Mouse (Mus musculus): ENCODE data around the gene Ccr1l1. TPM values are rescaled to one million over a fixed set of nuclear protein-coding genes. Genes with fewer than 3 reads are reported as not detected.

Ccr1l1 gene
- polyA plus RNA-seq, 1 experiment: 0.41 TPM

DNA sequence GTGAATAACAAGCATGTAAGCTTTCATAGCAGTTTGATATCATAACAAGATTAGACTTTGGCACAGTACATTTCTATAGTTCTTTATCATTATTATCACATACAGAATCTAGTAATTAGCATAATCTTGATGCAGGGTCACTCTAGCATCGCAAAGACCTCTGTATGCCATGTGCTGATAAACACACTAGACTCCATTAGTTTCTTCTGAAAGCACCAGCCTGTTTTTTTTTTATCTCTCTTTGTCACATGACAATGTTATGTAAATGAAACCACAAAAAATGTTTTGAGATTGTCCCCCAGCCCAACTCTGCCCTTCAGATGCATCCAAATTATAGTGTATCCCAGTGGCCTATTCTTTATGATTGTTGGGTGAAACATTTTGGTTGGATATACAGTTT lies 30.4 kb downstream of the Ccr1l1 start:
- DNase-seq (ENCODE audit: low read depth in 1 of 2, low spot score in 2 of 2): no peak
- WGBS: 73% methylated on average over 1 of the region's 1 CpGs

DNA sequence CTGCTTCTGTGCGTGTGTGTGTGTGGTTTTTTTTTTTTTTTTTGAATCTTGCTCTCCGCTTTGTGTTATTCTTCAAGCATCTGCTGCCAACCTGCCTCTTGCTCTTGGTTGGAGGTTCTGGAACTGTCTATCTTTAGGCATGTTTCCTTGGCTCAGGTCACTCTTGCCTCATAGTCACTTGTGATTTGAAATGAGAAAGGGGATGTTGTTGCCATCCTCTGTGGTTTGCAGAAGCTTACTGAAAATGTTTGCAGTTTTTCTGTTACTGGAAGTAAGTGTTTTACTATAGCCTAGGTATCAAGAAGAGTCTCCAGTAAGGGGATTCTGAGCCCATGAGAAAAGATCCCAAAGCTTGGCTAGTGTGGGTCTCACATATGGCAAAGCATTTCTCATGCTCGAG lies 36.2 kb downstream of the Ccr1l1 start:
- no peak for DNase-seq (ENCODE audit: low read depth in 1 of 2, low spot score in 2 of 2)
- Histone ChIP-seq H3K4me3 (ENCODE audit: extremely low read depth, insufficient read depth, insufficient read length) (no peak overlapping the region), H3K27ac (ENCODE audit: insufficient read depth, low read length) (peak overlapping the region; percentile 6; the same call in 1 of the 2 replicates), H3K4me1 (ENCODE audit: control insufficient read depth, insufficient read depth, insufficient read length) (peaks cover 10% of the 10 kb centered on the region; the same call in 1 of the 2 replicates), H3K36me3 (ENCODE audit: control insufficient read depth, insufficient read depth, low read length) (no peaks in the 10 kb centered on the region), H3K27me3 (ENCODE audit: control insufficient read depth, insufficient read depth, low read length) (no peaks in the 10 kb centered on the region)
- 59% methylated on average over 3 of the region's 3 CpGs for WGBS
- TF ChIP-seq POLR2A (IDR thresholded peaks at IDR 0.05; ENCODE audit: low read depth, low read length) (no peak), CTCF (IDR thresholded peaks at IDR 0.05; ENCODE audit: extremely low read depth, insufficient read depth, insufficient read length, insufficient replicate concordance) (no peak)

More for the DNA sequence above, 30.4 kb downstream of the Ccr1l1 start:
- no peaks in the 10 kb centered on the region for H3K36me3 ChIP-seq (ENCODE audit: control insufficient read depth, insufficient read depth, low read length)
- peaks cover 20% of the 10 kb centered on the region for H3K4me1 ChIP-seq (ENCODE audit: control insufficient read depth, insufficient read depth, insufficient read length)
- no peak for TF ChIP-seq CTCF (IDR thresholded peaks at IDR 0.05; ENCODE audit: extremely low read depth, insufficient read depth, insufficient read length, insufficient replicate concordance)
- TF ChIP-seq POLR2A (IDR thresholded peaks at IDR 0.05; ENCODE audit: low read depth, low read length): no peak
- H3K27me3 ChIP-seq (ENCODE audit: control insufficient read depth, insufficient read depth, low read length): no peaks in the 10 kb centered on the region
- H3K27ac ChIP-seq (ENCODE audit: insufficient read depth, low read length): no peak overlapping the region
- no peak overlapping the region for H3K4me3 ChIP-seq (ENCODE audit: extremely low read depth, insufficient read depth, insufficient read length)

DNA sequence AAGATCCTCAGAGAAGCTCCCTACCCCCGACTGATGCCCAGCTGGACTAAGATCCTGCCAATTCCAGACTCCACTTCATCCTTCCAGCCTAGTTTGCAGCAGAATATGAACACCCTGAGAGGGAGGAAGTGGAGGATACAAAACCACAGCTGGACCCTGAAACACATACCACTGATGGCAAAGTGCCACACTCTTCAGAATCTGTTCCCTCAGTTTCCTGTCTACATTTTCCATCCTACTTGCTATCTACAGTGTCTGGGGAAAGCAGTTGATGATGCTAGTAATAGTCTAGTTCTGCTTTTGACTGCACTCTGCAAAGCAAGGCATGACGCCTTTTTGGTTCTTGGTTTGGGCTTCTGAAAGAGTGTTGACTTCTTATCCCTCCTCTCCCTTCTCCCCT lies 36.9 kb downstream of the Ccr1l1 start:
- WGBS: 20% methylated on average over 2 of the region's 2 CpGs
- no peak for TF ChIP-seq POLR2A (IDR thresholded peaks at IDR 0.05; ENCODE audit: low read depth, low read length)
- no peak for TF ChIP-seq CTCF (IDR thresholded peaks at IDR 0.05; ENCODE audit: extremely low read depth, insufficient read depth, insufficient read length, insufficient replicate concordance)
- DNase-seq (ENCODE audit: low read depth in 1 of 2, low spot score in 2 of 2): no peak

DNA sequence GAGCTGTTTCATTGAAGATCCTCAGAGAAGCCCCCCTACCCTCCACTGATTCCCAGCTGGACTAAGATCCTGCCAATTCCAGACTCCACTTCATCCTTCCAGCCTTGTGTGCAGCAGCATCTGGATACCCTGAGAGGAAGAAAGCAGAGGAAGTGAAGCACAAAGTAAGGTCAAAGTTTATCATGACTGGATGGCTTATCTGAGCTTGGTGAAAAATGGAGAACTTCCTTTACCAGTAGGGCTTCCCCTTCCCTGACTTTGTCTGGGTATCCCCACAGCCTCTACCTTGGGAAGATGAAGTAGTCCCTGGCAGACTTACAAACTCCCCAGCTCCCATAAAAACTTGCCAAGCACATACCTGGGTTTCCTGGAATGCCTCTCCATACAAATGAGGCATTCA lies 37.6 kb downstream of the Ccr1l1 start:
- H3K36me3 ChIP-seq (ENCODE audit: control insufficient read depth, insufficient read depth, low read length): no peaks in the 10 kb centered on the region
- no peak for DNase-seq (ENCODE audit: low read depth in 1 of 2, low spot score in 2 of 2)
- no peak for TF ChIP-seq CTCF (IDR thresholded peaks at IDR 0.05; ENCODE audit: extremely low read depth, insufficient read depth, insufficient read length, insufficient replicate concordance)
- no peak for TF ChIP-seq POLR2A (IDR thresholded peaks at IDR 0.05; ENCODE audit: low read depth, low read length)
- H3K4me1 ChIP-seq (ENCODE audit: control insufficient read depth, insufficient read depth, insufficient read length): peaks cover 10% of the 10 kb centered on the region; the same call in 1 of the 2 replicates
- peak overlapping the region; percentile 69; the same call in 1 of the 2 replicates for H3K27ac ChIP-seq (ENCODE audit: insufficient read depth, low read length)
- no peak overlapping the region for H3K4me3 ChIP-seq (ENCODE audit: extremely low read depth, insufficient read depth, insufficient read length)
- H3K27me3 ChIP-seq (ENCODE audit: control insufficient read depth, insufficient read depth, low read length): no peaks in the 10 kb centered on the region

More for the DNA sequence above, 36.9 kb downstream of the Ccr1l1 start:
- H3K4me3 ChIP-seq (ENCODE audit: extremely low read depth, insufficient read depth, insufficient read length): no peak overlapping the region
- H3K36me3 ChIP-seq (ENCODE audit: control insufficient read depth, insufficient read depth, low read length): no peaks in the 10 kb centered on the region
- peaks cover 10% of the 10 kb centered on the region; the same call in 1 of the 2 replicates for H3K4me1 ChIP-seq (ENCODE audit: control insufficient read depth, insufficient read depth, insufficient read length)
- H3K27me3 ChIP-seq (ENCODE audit: control insufficient read depth, insufficient read depth, low read length): no peaks in the 10 kb centered on the region
- peak overlapping the region; percentile 50 for H3K27ac ChIP-seq (ENCODE audit: insufficient read depth, low read length)

DNA sequence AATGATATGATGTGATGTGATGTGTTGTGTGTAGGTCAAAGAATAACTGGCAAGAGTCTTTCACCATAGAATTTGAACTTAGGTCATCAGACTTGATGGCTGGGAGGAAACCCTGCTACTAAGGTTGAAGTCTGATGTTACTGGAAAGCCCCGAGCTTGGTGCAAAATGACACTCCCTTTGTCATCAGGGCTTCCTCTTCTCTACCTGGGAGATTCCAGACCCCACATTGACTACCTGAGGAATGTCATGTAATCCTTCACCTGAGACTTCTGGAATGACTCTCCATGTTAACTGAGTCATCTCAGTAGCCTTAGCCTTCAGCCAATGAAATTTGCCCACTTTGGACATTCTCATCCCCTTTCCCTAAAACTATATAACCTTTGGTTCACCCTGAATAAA lies 38.0 kb downstream of the Ccr1l1 start:
- 70% methylated on average over 1 of the region's 1 CpGs for WGBS
- no peak for DNase-seq (ENCODE audit: low read depth in 1 of 2, low spot score in 2 of 2)
- TF ChIP-seq CTCF (IDR thresholded peaks at IDR 0.05; ENCODE audit: extremely low read depth, insufficient read depth, insufficient read length, insufficient replicate concordance) (no peak), POLR2A (IDR thresholded peaks at IDR 0.05; ENCODE audit: low read depth, low read length) (no peak)
- Histone ChIP-seq H3K4me3 (ENCODE audit: extremely low read depth, insufficient read depth, insufficient read length) (no peak overlapping the region), H3K4me1 (ENCODE audit: control insufficient read depth, insufficient read depth, insufficient read length) (peaks cover 10% of the 10 kb centered on the region; the same call in 1 of the 2 replicates), H3K27ac (ENCODE audit: insufficient read depth, low read length) (no peak overlapping the region), H3K36me3 (ENCODE audit: control insufficient read depth, insufficient read depth, low read length) (no peaks in the 10 kb centered on the region), H3K27me3 (ENCODE audit: control insufficient read depth, insufficient read depth, low read length) (no peaks in the 10 kb centered on the region)

DNA sequence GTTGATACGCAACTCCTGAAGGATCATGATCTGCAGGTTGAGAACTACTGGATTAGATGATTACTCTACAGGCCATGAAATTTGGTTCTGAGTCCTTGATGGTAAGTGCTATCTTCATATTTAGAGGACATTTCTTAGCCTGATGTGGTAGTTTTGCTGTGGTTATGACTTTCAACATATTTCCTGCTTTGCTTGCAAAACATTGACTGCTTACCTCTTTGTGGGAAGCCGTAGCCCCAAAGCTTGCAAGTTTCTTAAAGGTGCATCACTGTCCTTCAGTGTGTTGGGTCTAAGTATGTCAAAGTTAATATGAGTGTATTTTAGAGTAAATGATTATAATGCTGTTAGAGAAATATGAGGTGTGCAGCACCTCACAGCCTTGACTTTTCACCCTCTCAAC lies 40.2 kb downstream of the Ccr1l1 start:
- TF ChIP-seq CTCF (IDR thresholded peaks at IDR 0.05; ENCODE audit: extremely low read depth, insufficient read depth, insufficient read length, insufficient replicate concordance) (no peak), POLR2A (IDR thresholded peaks at IDR 0.05; ENCODE audit: low read depth, low read length) (no peak)
- no peak overlapping the region for H3K4me3 ChIP-seq (ENCODE audit: extremely low read depth, insufficient read depth, insufficient read length)
- peaks cover 10% of the 10 kb centered on the region; the same call in 1 of the 2 replicates for H3K4me1 ChIP-seq (ENCODE audit: control insufficient read depth, insufficient read depth, insufficient read length)
- H3K27ac ChIP-seq (ENCODE audit: insufficient read depth, low read length): peak overlapping the region; percentile 60; the same call in 1 of the 2 replicates
- H3K36me3 ChIP-seq (ENCODE audit: control insufficient read depth, insufficient read depth, low read length): no peaks in the 10 kb centered on the region
- WGBS: 59% methylated on average over 2 of the region's 2 CpGs
- no peak for DNase-seq (ENCODE audit: low read depth in 1 of 2, low spot score in 2 of 2)
- no peaks in the 10 kb centered on the region for H3K27me3 ChIP-seq (ENCODE audit: control insufficient read depth, insufficient read depth, low read length)

DNA sequence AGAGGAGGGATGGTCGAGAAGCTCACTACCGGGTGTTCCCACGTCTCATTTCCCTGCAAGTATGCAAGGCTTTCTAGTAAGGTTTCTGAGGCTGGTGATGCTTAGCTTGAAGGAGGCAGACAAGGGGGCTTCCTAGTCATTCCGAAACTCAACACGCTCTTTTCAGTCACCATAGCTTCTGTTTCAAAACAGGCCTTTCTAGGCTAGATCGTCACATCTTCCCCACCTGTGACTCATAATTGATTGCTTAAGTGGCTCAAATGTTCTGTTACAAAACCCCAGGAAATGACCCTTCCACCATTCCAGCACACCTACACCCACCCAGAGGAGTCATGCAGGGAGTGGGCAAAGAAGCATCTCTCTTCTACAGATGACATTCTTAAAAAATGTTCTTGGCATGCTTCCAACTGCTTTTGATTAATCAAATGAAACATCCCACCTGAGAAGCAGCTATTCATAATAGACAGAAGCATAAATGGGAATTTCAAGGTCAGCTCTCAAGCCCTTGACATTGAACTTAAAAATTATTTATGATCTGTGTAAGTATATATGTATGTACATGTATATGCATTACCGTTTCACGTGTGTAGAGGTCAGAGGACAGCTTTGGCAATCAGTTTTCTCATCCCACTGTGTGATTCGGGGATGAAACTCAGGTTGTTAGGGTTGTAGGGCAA lies 41.5 kb downstream of the Ccr1l1 start:
- no peak for TF ChIP-seq POLR2A (IDR thresholded peaks at IDR 0.05; ENCODE audit: low read depth, low read length)
- TF ChIP-seq CTCF (IDR thresholded peaks at IDR 0.05; ENCODE audit: extremely low read depth, insufficient read depth, insufficient read length, insufficient replicate concordance): no peak
- H3K36me3 ChIP-seq (ENCODE audit: control insufficient read depth, insufficient read depth, low read length): no peaks in the 10 kb centered on the region
- H3K27ac ChIP-seq (ENCODE audit: insufficient read depth, low read length): no peak overlapping the region
- DNase-seq (ENCODE audit: low read depth in 1 of 2, low spot score in 2 of 2): no peak
- no peaks in the 10 kb centered on the region for H3K27me3 ChIP-seq (ENCODE audit: control insufficient read depth, insufficient read depth, low read length)
- H3K4me3 ChIP-seq (ENCODE audit: extremely low read depth, insufficient read depth, insufficient read length): no peak overlapping the region
- 79% methylated on average over 9 of the region's 9 CpGs for WGBS
- H3K4me1 ChIP-seq (ENCODE audit: control insufficient read depth, insufficient read depth, insufficient read length): peaks cover 10% of the 10 kb centered on the region; the same call in 1 of the 2 replicates

Data from spleen, adult 2 months (tissue).